Comparison of ENCODE assay signal across 12 mouse cellular contexts in genomic region chr1:135167435-135167834, GRCm38 (mm10). TPM values are rescaled to one million over a fixed set of nuclear protein-coding genes. Genes with fewer than 3 reads are reported as not detected.
DNase-seq lines count a peak whose midpoint lies in the region; ATAC-seq and TF ChIP-seq lines count a peak whose summit lies in the region.
"Had no signal": no experiment of that assay in that cellular context is flagged by ENCODE, and none has a peak within 500 bp of the region (broad histone marks: within the 10 kb centered on the region; RNA-seq: fewer than 3 reads in every experiment).

Gpr37l1 (minus strand) TSS chr1:135167681.

- H3K27ac ChIP-seq in hindbrain, embryonic 15.5 days (replicated peaks): no peak within 1 kb of the TSS
- no peak within 1 kb of the TSS for H3K27ac ChIP-seq in hindbrain, embryonic 16.5 days (ENCODE audit: low read depth, low read length)
- no peak within 1 kb of the TSS for H3K27ac ChIP-seq in stomach, postnatal 0 days (replicated peaks)
- H3K27ac ChIP-seq: embryonic facial prominence, embryonic 12.5 days; kidney, embryonic 15.5 days had no signal

- no peaks in the 10 kb centered on the region for H3K9me3 ChIP-seq in hindbrain, embryonic 15.5 days
- no peaks in the 10 kb centered on the region for H3K9me3 ChIP-seq in hindbrain, embryonic 16.5 days (ENCODE audit: control insufficient read depth, low read length)
- no peaks in the 10 kb centered on the region for H3K9me3 ChIP-seq in stomach, postnatal 0 days (ENCODE audit: control insufficient read depth, low read length)
- H3K9me3 ChIP-seq: embryonic facial prominence, embryonic 12.5 days; kidney, embryonic 15.5 days had no signal

- 59% methylated on average over 11 of the region's 11 CpGs for WGBS in hindbrain, embryonic 15.5 days
- 67% methylated on average over 11 of the region's 11 CpGs for WGBS in hindbrain, embryonic 16.5 days
- 72% methylated on average over 11 of the region's 11 CpGs for WGBS in stomach, postnatal 0 days

- DNase-seq in right cerebral cortex, postnatal 10 days (ENCODE audit: low spot score in 2 of 2): peak; percentile 84 to 86
- DNase-seq in right cerebral cortex, postnatal 4 days: no peak
- peak in 1 of 2 experiments; percentile 63 for DNase-seq in layer of hippocampus, adult 8-10 months (ENCODE audit: low spot score in 2 of 2)
- DNase-seq in stomach, postnatal 0 days (ENCODE audit: low spot score): no peak
- DNase-seq in ovary, postnatal 14 days (ENCODE audit: low spot score): no peak

- H3K9ac ChIP-seq in hindbrain, embryonic 15.5 days: no peak within 1 kb of the TSS
- H3K9ac ChIP-seq in hindbrain, embryonic 16.5 days (ENCODE audit: low read depth, low read length): no peak within 1 kb of the TSS
- no peak within 1 kb of the TSS for H3K9ac ChIP-seq in stomach, postnatal 0 days (ENCODE audit: low read length)
- H3K9ac ChIP-seq: embryonic facial prominence, embryonic 12.5 days; kidney, embryonic 15.5 days had no signal

- no peaks in the 10 kb centered on the region for H3K27me3 ChIP-seq in hindbrain, embryonic 15.5 days
- H3K27me3 ChIP-seq in hindbrain, embryonic 16.5 days (replicated peaks; ENCODE audit: control insufficient read depth, insufficient read depth, low read length): no peaks in the 10 kb centered on the region
- no peaks in the 10 kb centered on the region for H3K27me3 ChIP-seq in stomach, postnatal 0 days (ENCODE audit: control insufficient read depth, insufficient read depth, low read length)
- H3K27me3 ChIP-seq: embryonic facial prominence, embryonic 12.5 days; kidney, embryonic 15.5 days had no signal

- peak; percentile 31; the same call in 1 of the 2 replicates for ATAC-seq in hindbrain, embryonic 15.5 days (ENCODE audit: low FRiP score, low read depth)
- ATAC-seq in hindbrain, embryonic 16.5 days: no peak
- ATAC-seq in stomach, postnatal 0 days (ENCODE audit: low FRiP score, low TSS enrichment): peak; percentile 33; the same call in 1 of the 2 replicates

- peak; percentile 44 for TF ChIP-seq CTCF in stomach, postnatal 0 days (IDR thresholded peaks at IDR 0.05; ENCODE audit: low read depth)

- H3K4me1 ChIP-seq in hindbrain, embryonic 15.5 days (replicated peaks): peaks cover 6% of the 10 kb centered on the region; the same call in 1 of the 2 replicates
- no peaks in the 10 kb centered on the region; the same call in 1 of the 2 replicates for H3K4me1 ChIP-seq in hindbrain, embryonic 16.5 days (ENCODE audit: control insufficient read depth, insufficient read depth, low read depth, low read length)
- H3K4me1 ChIP-seq in stomach, postnatal 0 days (replicated peaks; ENCODE audit: control insufficient read depth, insufficient read depth): no peaks in the 10 kb centered on the region
- H3K4me1 ChIP-seq: embryonic facial prominence, embryonic 12.5 days had no signal

- no peak within 1 kb of the TSS for H3K4me3 ChIP-seq in hindbrain, embryonic 15.5 days
- H3K4me3 ChIP-seq in hindbrain, embryonic 16.5 days (ENCODE audit: low read length): no peak within 1 kb of the TSS
- no peak within 1 kb of the TSS for H3K4me3 ChIP-seq in stomach, postnatal 0 days (ENCODE audit: low read depth, low read length)
- H3K4me3 ChIP-seq: embryonic facial prominence, embryonic 12.5 days; kidney, embryonic 15.5 days had no signal

- no peak for TF ChIP-seq EP300 in stomach, postnatal 0 days (optimal IDR thresholded peaks at IDR 0.05)

- no peaks in the 10 kb centered on the region for H3K36me3 ChIP-seq in hindbrain, embryonic 15.5 days
- H3K36me3 ChIP-seq in hindbrain, embryonic 16.5 days (ENCODE audit: control insufficient read depth, insufficient read depth, low read length): no peaks in the 10 kb centered on the region
- H3K36me3 ChIP-seq in stomach, postnatal 0 days (ENCODE audit: control insufficient read depth, insufficient read depth, low read length): no peaks in the 10 kb centered on the region
- H3K36me3 ChIP-seq: embryonic facial prominence, embryonic 12.5 days; kidney, embryonic 15.5 days had no signal

- no peak within 1 kb of the TSS for H3K4me2 ChIP-seq in hindbrain, embryonic 15.5 days
- H3K4me2 ChIP-seq in hindbrain, embryonic 16.5 days (ENCODE audit: low read length): no peak within 1 kb of the TSS
- no peak within 1 kb of the TSS for H3K4me2 ChIP-seq in stomach, postnatal 0 days (replicated peaks; ENCODE audit: low read depth)
- H3K4me2 ChIP-seq: embryonic facial prominence, embryonic 12.5 days; kidney, embryonic 15.5 days had no signal

RNA-seq across cellular contexts. Expression of gene Gpr37l1, which starts in this region (rescaled TPM):
- polyA plus RNA-seq in hindbrain, embryonic 15.5 days (2015; fragmentation: Nextera tagmentation; extraction: Ambion mirVana): 1.4 and 2.5 TPM in 2 replicates
- 2.7 and 6.1 TPM in 2 replicates for polyA plus RNA-seq in hindbrain, embryonic 16.5 days (2015; fragmentation: Nextera tagmentation; extraction: Ambion mirVana)
- 100 to 1,000 TPM; 184 to 257 (median 204) TPM for total RNA-seq in layer of hippocampus, adult 8-10 months (2022)
- polyA plus RNA-seq in stomach, postnatal 0 days (2015; fragmentation: Nextera tagmentation; extraction: Ambion mirVana): 3.1 and 3.4 TPM in 2 replicates
- polyA plus RNA-seq: embryonic facial prominence, embryonic 12.5 days; heart, embryonic 16.5 days; kidney, embryonic 15.5 days; lung, embryonic 16.5 days; neural tube, embryonic 11.5 days had no signal

Comparison
In these comparisons a context has a peak if more than half of its experiments do, and no peak if none do; other contexts are left out.
1. DNase-seq: peak in right cerebral cortex, postnatal 10 days (2 of 2); none in right cerebral cortex, postnatal 4 days (single experiment), stomach, postnatal 0 days (single experiment) and ovary, postnatal 14 days (single experiment).